Mouse (Mus musculus) 3134 (cell line): ENCODE data around the gene 1700029F12Rik.
A peak's percentile ranks its signal among the peaks of the same experiment; 100 is the strongest.

Source experiments
- DNase-seq: peaks from one replicate; pipeline ENCODE4 v3.0.0-alpha.2; 2011; ENCODE audit warnings: low spot score; ENCODE audit not compliant: insufficient read length; ENCODE audit errors: extremely low read depth

The 1700029F12Rik gene

GRCm38 (mm10) chr13:97030075-97030474 lies 4.1 kb downstream of the 1700029F12Rik start:
- no peak for DNase-seq

- no peak for DNase-seq
Observed at GRCm38 (mm10) chr13:97021906-97022305, 12.3 kb downstream of the 1700029F12Rik start.

GRCm38 (mm10) chr13:97020122-97020521 lies 14.0 kb downstream of the 1700029F12Rik start:
- DNase-seq, result no peak

GRCm38 (mm10) chr13:97017711-97018110 lies 16.5 kb downstream of the 1700029F12Rik start:
- no peak for DNase-seq

GRCm38 (mm10) chr13:97014366-97014765 lies 19.8 kb downstream of the 1700029F12Rik start:
- DNase-seq, result peak; percentile 59

- DNase-seq, result peak; percentile 45
Observed at GRCm38 (mm10) chr13:97008266-97009153, 25.7 kb downstream of the 1700029F12Rik start.

- DNase-seq, result no peak
Observed at GRCm38 (mm10) chr13:97007501-97008265, 26.5 kb downstream of the 1700029F12Rik start.

- DNase-seq, result no peak
Observed at GRCm38 (mm10) chr13:97006784-97007183, 27.4 kb downstream of the 1700029F12Rik start.

GRCm38 (mm10) chr13:96997080-96997479 lies 37.1 kb downstream of the 1700029F12Rik start:
- DNase-seq, result no peak

- DNase-seq, result no peak
Observed at GRCm38 (mm10) chr13:96995243-96995642, 38.9 kb downstream of the 1700029F12Rik start.

- DNase-seq, result no peak
Observed at GRCm38 (mm10) chr13:96993291-96993989, 40.7 kb downstream of the 1700029F12Rik start.

- DNase-seq, result no peak
Observed at GRCm38 (mm10) chr13:96990561-96991265, 43.4 kb downstream of the 1700029F12Rik start.

- no peak for DNase-seq
Observed at GRCm38 (mm10) chr13:96990045-96990444, 44.1 kb downstream of the 1700029F12Rik start.

GRCm38 (mm10) chr13:96989129-96989528 lies 45.0 kb downstream of the 1700029F12Rik start:
- no peak for DNase-seq

- DNase-seq, result no peak
Observed at GRCm38 (mm10) chr13:96985599-96986275, 48.4 kb downstream of the 1700029F12Rik start.

- DNase-seq, result no peak
Observed at GRCm38 (mm10) chr13:96984688-96985087, 49.5 kb downstream of the 1700029F12Rik start.

GRCm38 (mm10) chr13:96983251-96984126 lies 50.7 kb downstream of the 1700029F12Rik start:
- no peak for DNase-seq

- no peak for DNase-seq
Observed at GRCm38 (mm10) chr13:96980561-96980960, 53.6 kb downstream of the 1700029F12Rik start.
